Mouse (Mus musculus) liver, postnatal 0 days (tissue): ENCODE results near the gene Tmem33. TPM values are rescaled to one million over a fixed set of nuclear protein-coding genes. Genes with fewer than 3 reads are reported as not detected.

Source experiments
- ATAC-seq: fragments of 200-750 bp; cut with Nextera tagmentation; 2 replicates; pipeline ENCODE4 v1.8.0; 2017; ENCODE audit warnings: mild to moderate bottlenecking, moderate library complexity
- DNase-seq: peaks from one replicate; pipeline ENCODE4 v3.0.0-alpha.2; 2016
- H3K27ac ChIP-seq: fragments of 300-500 bp; sonication (generic); 2 replicates; pipeline ENCODE4 v1.5.1; 2014; ENCODE audit warnings: antibody characterized with exemption, moderate library complexity, mild to moderate bottlenecking, low read depth
- H3K27me3 ChIP-seq: fragments of 300-500 bp; sonication (generic); 2 replicates; pipeline ENCODE4 v1.6.1; 2014; ENCODE audit warnings: low read length, control low read depth, mixed read lengths; ENCODE audit not compliant: insufficient read depth
- H3K36me3 ChIP-seq: fragments of 300-500 bp; sonication (generic); replicated peaks from 2 replicates; pipeline ENCODE4 v1.6.1; 2014; ENCODE audit warnings: mild to moderate bottlenecking, control low read depth, low read length, moderate library complexity, mixed read lengths; ENCODE audit not compliant: insufficient read depth
- H3K4me1 ChIP-seq: fragments of 300-500 bp; sonication (generic); 2 replicates; pipeline ENCODE4 v1.6.1; 2014; ENCODE audit warnings: antibody characterized with exemption, mild to moderate bottlenecking, control low read depth; ENCODE audit not compliant: insufficient read depth
- H3K4me2 ChIP-seq: fragments of 300-500 bp; sonication (generic); 2 replicates; pipeline ENCODE4 v1.6.1; 2014; ENCODE audit warnings: low read depth, mild to moderate bottlenecking, low read length, moderate library complexity, mixed read lengths
- H3K4me3 ChIP-seq: fragments of 300-500 bp; sonication (generic); 2 replicates; pipeline ENCODE4 v1.5.1; 2014; ENCODE audit warnings: low read depth, low read length
- H3K9ac ChIP-seq: fragments of 300-500 bp; sonication (generic); replicated peaks from 2 replicates; pipeline ENCODE4 v1.6.1; 2014; ENCODE audit warnings: mild to moderate bottlenecking, moderate library complexity
- H3K9me3 ChIP-seq: fragments of 300-500 bp; sonication (generic); 2 replicates; pipeline ENCODE4 v1.6.1; 2016; ENCODE audit warnings: mild to moderate bottlenecking, control low read depth, low read length, mixed read lengths
- CTCF ChIP-seq: sonication (generic); IDR thresholded peaks from 2 replicates; pipeline ENCODE4 v1.5.1; 2016; ENCODE audit warnings: antibody characterized with exemption, low read depth
- EP300 ChIP-seq: IDR thresholded peaks from 2 replicates; pipeline ENCODE4 v1.6.1; 2016; ENCODE audit warnings: antibody characterized with exemption, low read depth, mild to moderate bottlenecking
- WGBS: fragments of 180-500 bp; shearing (Covaris S2); extraction: QIAGEN DNeasy Blood & Tissue Kit; methylation state at CpG from one replicate; pipeline ENCODE4 v1.1.7; 2014; ENCODE audit not compliant: insufficient replicate concordance; 5-methylcytosine and 5-hydroxymethylcytosine counted together
- polyA plus RNA-seq: library from polyadenylated mRNA; unstranded; fragments of >200 nt; fragmentation: Nextera tagmentation; extraction: Ambion mirVana; gene quantifications from 2 replicates; pipeline ENCODE4 v1.2.1, GENCODE M21; 2015

Gene Tmem33
- polyA plus RNA-seq, 1 experiment from 2014 or later: 86.4 TPM

- ATAC-seq (no peak), DNase-seq (no peak)
- H3K4me2 ChIP-seq: peak overlapping the region; percentile 48
- H3K4me1 ChIP-seq: no peaks in the 10 kb centered on the region; the same call in 1 of the 2 replicates
- peak overlapping the region; percentile 34 for H3K9ac ChIP-seq
- no peak overlapping the region for H3K27ac ChIP-seq
- WGBS: 2% methylated on average over 44 of the region's 44 CpGs
- peaks cover 87% of the 10 kb centered on the region for H3K27me3 ChIP-seq
- no peaks in the 10 kb centered on the region for H3K36me3 ChIP-seq
- H3K9me3 ChIP-seq: peaks cover 11% of the 10 kb centered on the region
- peak overlapping the region; percentile 15; the same call in 1 of the 2 replicates for H3K4me3 ChIP-seq
- TF ChIP-seq EP300 (no peak), CTCF (no peak)
These were observed 37.6 kb upstream of the Tmem33 start for GRCm38 (mm10) chr5:67222440-67223390.

DNA sequence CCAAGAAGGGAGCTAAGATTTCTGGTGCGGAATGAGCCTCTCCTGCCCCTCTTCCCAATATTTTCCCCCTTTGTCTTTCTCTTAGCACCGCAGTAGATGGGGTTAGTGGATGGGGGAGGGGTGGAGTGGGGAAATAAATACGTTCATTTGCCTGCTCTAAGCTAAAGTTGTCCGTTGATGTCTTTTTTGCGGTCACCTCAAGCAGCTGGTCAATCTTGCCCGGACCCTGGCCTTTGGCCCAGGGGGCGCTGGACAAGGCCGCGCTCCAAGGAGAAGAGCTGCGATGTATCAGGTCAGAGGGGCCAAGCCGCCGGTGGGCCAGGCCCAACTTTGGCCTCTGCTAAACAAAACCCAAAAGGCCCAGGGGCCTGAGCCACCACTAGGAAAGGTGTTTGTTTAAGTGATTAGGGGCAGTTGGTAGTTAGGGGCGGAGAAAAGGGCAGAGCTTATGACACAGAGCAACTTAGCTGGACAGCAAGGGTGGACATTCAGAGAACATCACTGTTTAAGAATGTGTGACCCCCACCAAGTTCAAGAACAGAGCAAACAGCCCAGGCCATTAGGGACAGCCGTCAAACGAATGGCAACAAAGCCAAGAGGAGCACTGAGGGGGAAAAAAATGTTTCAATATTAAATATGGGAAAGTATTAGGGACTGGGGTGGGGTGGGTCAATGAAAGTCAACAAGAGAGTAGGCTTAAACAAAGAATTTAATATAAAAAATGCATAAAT is 36.8 kb upstream of the Tmem33 start:
- Histone ChIP-seq H3K9me3 (peaks cover 11% of the 10 kb centered on the region), H3K4me3 (no peak overlapping the region), H3K9ac (no peak overlapping the region), H3K27me3 (peaks cover 88% of the 10 kb centered on the region), H3K36me3 (no peaks in the 10 kb centered on the region), H3K4me1 (no peaks in the 10 kb centered on the region; the same call in 1 of the 2 replicates), H3K27ac (no peak overlapping the region), H3K4me2 (no peak overlapping the region)
- DNase-seq (no peak), ATAC-seq (no peak)
- TF ChIP-seq EP300 (no peak), CTCF (no peak)
- 7% methylated on average over 15 of the region's 15 CpGs for WGBS

DNA sequence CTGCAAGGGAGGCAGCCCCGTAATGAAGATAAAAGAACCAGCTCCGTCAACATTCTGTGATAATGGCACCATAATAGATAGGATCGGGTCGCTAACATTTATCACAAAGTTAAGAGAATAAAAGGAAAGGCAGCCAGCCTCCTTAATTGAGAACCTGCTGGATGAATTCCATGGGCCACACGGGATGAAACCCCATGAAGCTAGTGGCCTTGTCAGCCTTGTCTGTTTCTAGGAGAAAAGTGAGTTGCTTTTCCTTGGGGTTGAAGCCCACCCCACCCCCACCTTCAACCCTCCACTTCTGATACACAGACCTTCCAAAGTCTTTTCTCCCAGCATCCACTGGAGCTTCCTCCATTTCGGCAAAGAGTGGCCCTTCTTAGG is 36.3 kb upstream of the Tmem33 start:
- Histone ChIP-seq H3K4me1 (no peaks in the 10 kb centered on the region; the same call in 1 of the 2 replicates), H3K27ac (no peak overlapping the region), H3K9me3 (peaks cover 11% of the 10 kb centered on the region), H3K27me3 (peaks cover 90% of the 10 kb centered on the region), H3K4me2 (no peak overlapping the region), H3K9ac (no peak overlapping the region), H3K36me3 (no peaks in the 10 kb centered on the region), H3K4me3 (no peak overlapping the region)
- WGBS: 16% methylated on average over 6 of the region's 6 CpGs
- DNase-seq: no peak
- TF ChIP-seq EP300 (no peak), CTCF (no peak)
- ATAC-seq: no peak

DNA sequence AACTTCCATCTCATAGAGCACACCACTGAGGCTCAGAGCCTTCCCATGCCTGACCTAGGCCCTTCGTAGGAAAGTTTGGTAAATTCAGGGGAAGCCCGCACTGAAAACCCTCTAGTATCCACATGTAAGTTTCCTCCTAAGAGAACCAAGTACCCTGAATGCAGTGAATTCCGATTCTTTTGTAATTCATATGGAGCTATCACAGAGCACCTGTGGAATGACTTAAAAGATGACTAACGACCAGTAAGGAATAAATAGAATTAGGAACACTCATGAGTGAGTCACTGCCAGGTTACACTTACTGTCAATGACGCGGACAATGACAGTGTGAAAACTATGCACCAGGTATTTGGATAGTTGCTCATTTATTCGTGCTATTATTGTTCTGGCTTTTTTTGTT is 34.6 kb upstream of the Tmem33 start:
- no peak for TF ChIP-seq CTCF
- no peak for TF ChIP-seq EP300
- H3K27ac ChIP-seq: no peak overlapping the region
- H3K27me3 ChIP-seq: peaks cover 94% of the 10 kb centered on the region
- no peak for ATAC-seq
- peaks cover 3% of the 10 kb centered on the region for H3K4me1 ChIP-seq
- 41% methylated on average over 7 of the region's 7 CpGs for WGBS
- no peaks in the 10 kb centered on the region for H3K36me3 ChIP-seq
- no peak overlapping the region for H3K4me2 ChIP-seq
- DNase-seq: no peak
- H3K9ac ChIP-seq: no peak overlapping the region
- no peak overlapping the region for H3K4me3 ChIP-seq
- peaks cover 11% of the 10 kb centered on the region for H3K9me3 ChIP-seq

GRCm38 (mm10) chr5:67227261-67227660 is 33.1 kb upstream of the Tmem33 start:
- Histone ChIP-seq H3K4me1 (peaks cover 5% of the 10 kb centered on the region), H3K4me2 (no peak overlapping the region), H3K36me3 (no peaks in the 10 kb centered on the region), H3K27me3 (peaks cover 98% of the 10 kb centered on the region), H3K9me3 (peaks cover 11% of the 10 kb centered on the region), H3K27ac (no peak overlapping the region), H3K9ac (no peak overlapping the region), H3K4me3 (no peak overlapping the region)
- no peak for ATAC-seq
- TF ChIP-seq CTCF: no peak
- TF ChIP-seq EP300: no peak
- 11% methylated on average over 11 of the region's 11 CpGs for WGBS
- no peak for DNase-seq

DNA sequence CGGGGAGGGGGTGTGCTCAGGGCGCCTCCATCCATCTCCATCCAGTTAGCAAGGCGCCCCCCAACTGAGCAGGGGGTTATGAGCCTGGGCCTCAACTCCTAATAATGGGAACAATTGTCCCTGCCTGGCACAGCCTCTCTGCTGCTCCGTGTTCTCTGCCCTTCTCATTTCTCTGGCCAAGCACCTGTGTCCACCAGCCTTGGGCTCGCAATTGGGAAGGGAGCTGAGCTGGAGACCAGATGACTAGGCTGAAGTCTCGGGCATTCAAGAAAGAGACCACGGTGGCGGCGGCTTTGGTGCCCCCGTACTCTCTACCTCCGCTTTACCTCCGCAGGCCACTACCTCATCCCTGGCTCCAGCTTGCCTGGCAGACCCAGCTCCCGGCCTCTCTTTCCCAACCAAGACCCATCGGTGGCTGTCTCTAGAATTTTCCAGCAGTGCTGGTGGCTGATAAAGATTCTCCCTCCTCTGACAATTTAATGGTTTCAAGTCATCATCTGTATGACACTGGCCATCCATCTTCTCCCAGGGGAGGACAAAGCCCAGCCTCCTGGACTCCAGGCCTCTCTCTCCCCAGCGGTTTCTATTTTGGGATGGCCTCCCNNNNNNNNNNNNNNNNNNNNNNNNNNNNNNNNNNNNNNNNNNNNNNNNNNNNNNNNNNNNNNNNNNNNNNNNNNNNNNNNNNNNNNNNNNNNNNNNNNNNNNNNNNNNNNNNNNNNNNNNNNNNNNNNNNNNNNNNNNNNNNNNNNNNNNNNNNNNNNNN is 32.5 kb upstream of the Tmem33 start:
- peaks cover 98% of the 10 kb centered on the region for H3K27me3 ChIP-seq
- H3K9me3 ChIP-seq: peaks cover 11% of the 10 kb centered on the region
- TF ChIP-seq CTCF: no peak
- no peak for TF ChIP-seq EP300
- H3K4me3 ChIP-seq: no peak overlapping the region
- ATAC-seq (no peak), DNase-seq (no peak)
- no peaks in the 10 kb centered on the region for H3K36me3 ChIP-seq
- no peak overlapping the region for H3K4me2 ChIP-seq
- peaks cover 5% of the 10 kb centered on the region; the same call in 1 of the 2 replicates for H3K4me1 ChIP-seq
- no peak overlapping the region for H3K27ac ChIP-seq
- 2% methylated on average over 14 of the region's 15 CpGs for WGBS
- no peak overlapping the region for H3K9ac ChIP-seq
